Mouse (Mus musculus): Measurements from ENCODE around the gene Kat2a. TPM values are rescaled to one million over a fixed set of nuclear protein-coding genes. Genes with fewer than 3 reads are reported as not detected.

Gene Kat2a
- polyA plus RNA-seq, 1 experiment from 2014 or later, result 82.0 TPM

DNA sequence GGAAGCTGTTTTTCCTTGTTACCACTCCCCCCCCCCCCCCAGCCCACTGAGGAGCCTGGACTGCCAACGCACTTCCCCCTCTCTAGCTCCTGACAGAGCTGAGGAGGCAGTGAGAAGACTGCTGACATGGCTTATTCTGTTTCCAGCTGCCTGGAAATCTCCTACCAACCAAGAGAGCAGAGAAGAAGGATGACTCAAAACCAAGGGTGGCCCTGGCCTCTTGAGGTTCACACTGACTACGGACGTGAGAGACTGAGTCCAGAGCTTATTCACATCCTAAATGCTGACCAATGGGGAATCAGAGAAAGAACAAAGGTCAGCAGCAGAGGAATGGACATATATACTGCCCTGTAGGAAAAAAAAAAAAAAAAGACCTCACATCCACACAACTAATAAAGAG, 7.0 kb upstream of the Kat2a start:
- no peak overlapping the region for H3K27ac ChIP-seq (ENCODE audit: low read depth, low read length)
- H3K4me1 ChIP-seq (replicated peaks; ENCODE audit: control insufficient read depth, insufficient read depth, low read length), result peaks cover 2% of the 10 kb centered on the region
- H3K4me3 ChIP-seq (ENCODE audit: low read depth, low read length), result no peak overlapping the region
- no peak for ATAC-seq (replicated peaks; ENCODE audit: low FRiP score)
- no peak overlapping the region for H3K9ac ChIP-seq (ENCODE audit: low read length)
- WGBS, result 87% methylated on average over 3 of the region's 3 CpGs
- no peaks in the 10 kb centered on the region for H3K9me3 ChIP-seq (ENCODE audit: control insufficient read depth, low read length)
- no peaks in the 10 kb centered on the region for H3K27me3 ChIP-seq (ENCODE audit: control insufficient read depth, insufficient read depth, low read length)
- DNase-seq (ENCODE audit: low spot score), result no peak
- H3K4me2 ChIP-seq (ENCODE audit: low read depth, low read length, severe bottlenecking), result no peak overlapping the region
- no peaks in the 10 kb centered on the region; the same call in 1 of the 2 replicates for H3K36me3 ChIP-seq (ENCODE audit: control insufficient read depth, insufficient read depth, low read length)

DNA sequence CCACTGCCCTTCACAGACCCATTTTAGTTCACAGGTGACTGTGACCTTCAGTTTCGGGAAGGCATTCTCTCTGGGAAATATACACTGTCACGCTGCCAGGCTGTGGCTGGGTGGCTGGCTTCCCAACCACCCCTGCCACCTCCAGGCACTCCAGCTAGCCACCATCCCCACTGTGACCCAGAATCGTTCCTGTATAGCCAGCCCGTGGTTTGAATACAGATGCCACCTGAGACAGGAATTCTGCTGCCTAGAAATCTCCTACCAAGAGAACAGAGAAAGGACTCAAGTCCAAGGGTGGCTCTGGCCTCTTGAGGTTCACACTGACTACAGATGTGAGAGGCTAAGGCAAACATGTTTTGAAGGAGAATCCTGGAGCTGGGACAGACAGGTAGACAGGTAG, 6.6 kb upstream of the Kat2a start:
- Histone ChIP-seq H3K36me3 (ENCODE audit: control insufficient read depth, insufficient read depth, low read length) (no peaks in the 10 kb centered on the region; the same call in 1 of the 2 replicates), H3K9me3 (ENCODE audit: control insufficient read depth, low read length) (no peaks in the 10 kb centered on the region), H3K9ac (ENCODE audit: low read length) (no peak overlapping the region), H3K4me1 (replicated peaks; ENCODE audit: control insufficient read depth, insufficient read depth, low read length) (peaks cover 6% of the 10 kb centered on the region), H3K27me3 (ENCODE audit: control insufficient read depth, insufficient read depth, low read length) (no peaks in the 10 kb centered on the region), H3K4me2 (ENCODE audit: low read depth, low read length, severe bottlenecking) (no peak overlapping the region), H3K27ac (ENCODE audit: low read depth, low read length) (no peak overlapping the region), H3K4me3 (ENCODE audit: low read depth, low read length) (no peak overlapping the region)
- no peak for ATAC-seq (replicated peaks; ENCODE audit: low FRiP score)
- no peak for DNase-seq (ENCODE audit: low spot score)
- WGBS, result 90% methylated on average over 4 of the region's 4 CpGs

DNA sequence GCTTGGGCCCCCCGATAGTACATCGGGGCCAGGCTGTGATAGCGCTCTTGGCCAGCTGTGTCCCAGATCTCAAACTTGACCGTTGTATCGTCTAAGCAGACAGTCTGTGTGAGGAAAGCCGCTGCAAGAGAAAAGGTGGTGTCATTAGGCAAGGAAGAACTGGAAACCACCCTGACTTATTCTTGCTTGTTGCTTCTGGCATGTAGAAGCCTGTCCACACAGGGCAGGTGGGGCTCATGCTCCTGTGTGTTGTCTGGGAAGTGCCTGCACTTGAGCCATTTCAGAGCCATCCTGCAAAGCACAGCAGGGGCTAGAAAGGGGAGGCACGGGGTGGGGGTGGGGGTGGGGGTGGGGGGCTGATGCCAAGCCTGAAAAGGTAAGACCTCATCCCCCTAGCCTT, 6.2 kb upstream of the Kat2a start:
- WGBS, result 92% methylated on average over 7 of the region's 7 CpGs
- no peak overlapping the region for H3K9ac ChIP-seq (ENCODE audit: low read length)
- H3K27ac ChIP-seq (ENCODE audit: low read depth, low read length), result no peak overlapping the region
- no peak overlapping the region for H3K4me3 ChIP-seq (ENCODE audit: low read depth, low read length)
- no peak for ATAC-seq (replicated peaks; ENCODE audit: low FRiP score)
- no peak for DNase-seq (ENCODE audit: low spot score)
- peaks cover 11% of the 10 kb centered on the region for H3K4me1 ChIP-seq (replicated peaks; ENCODE audit: control insufficient read depth, insufficient read depth, low read length)
- H3K9me3 ChIP-seq (ENCODE audit: control insufficient read depth, low read length), result no peaks in the 10 kb centered on the region
- no peaks in the 10 kb centered on the region; the same call in 1 of the 2 replicates for H3K36me3 ChIP-seq (ENCODE audit: control insufficient read depth, insufficient read depth, low read length)
- no peak overlapping the region for H3K4me2 ChIP-seq (ENCODE audit: low read depth, low read length, severe bottlenecking)
- no peaks in the 10 kb centered on the region for H3K27me3 ChIP-seq (ENCODE audit: control insufficient read depth, insufficient read depth, low read length)

DNA sequence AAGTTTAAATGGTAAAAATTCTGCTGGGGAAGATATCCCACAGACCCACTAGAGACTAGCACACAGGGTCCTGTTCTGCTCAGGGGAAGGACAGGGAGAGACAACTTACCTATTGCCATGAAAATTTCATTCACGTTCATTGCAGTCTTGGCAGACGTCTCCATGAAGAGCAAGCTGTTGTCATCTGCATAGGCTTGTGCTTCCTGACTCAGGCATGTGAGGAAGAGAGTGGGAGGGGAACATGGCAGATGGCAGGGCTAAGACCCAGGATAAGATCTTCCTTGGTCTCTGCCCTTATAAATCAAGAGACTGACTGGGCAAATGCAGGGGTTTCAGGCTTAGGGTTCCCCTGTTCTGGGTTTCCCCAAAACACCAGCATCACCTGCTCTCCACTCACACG, 4.4 kb upstream of the Kat2a start:
- Histone ChIP-seq H3K4me2 (ENCODE audit: low read depth, low read length, severe bottlenecking) (no peak overlapping the region), H3K4me1 (replicated peaks; ENCODE audit: control insufficient read depth, insufficient read depth, low read length) (peaks cover 12% of the 10 kb centered on the region), H3K4me3 (ENCODE audit: low read depth, low read length) (no peak overlapping the region), H3K27ac (ENCODE audit: low read depth, low read length) (no peak overlapping the region), H3K9ac (ENCODE audit: low read length) (no peak overlapping the region), H3K9me3 (ENCODE audit: control insufficient read depth, low read length) (no peaks in the 10 kb centered on the region), H3K36me3 (ENCODE audit: control insufficient read depth, insufficient read depth, low read length) (no peaks in the 10 kb centered on the region; the same call in 1 of the 2 replicates), H3K27me3 (ENCODE audit: control insufficient read depth, insufficient read depth, low read length) (no peaks in the 10 kb centered on the region)
- 92% methylated on average over 3 of the region's 3 CpGs for WGBS
- ATAC-seq (replicated peaks; ENCODE audit: low FRiP score) (no peak), DNase-seq (ENCODE audit: low spot score) (no peak)

DNA sequence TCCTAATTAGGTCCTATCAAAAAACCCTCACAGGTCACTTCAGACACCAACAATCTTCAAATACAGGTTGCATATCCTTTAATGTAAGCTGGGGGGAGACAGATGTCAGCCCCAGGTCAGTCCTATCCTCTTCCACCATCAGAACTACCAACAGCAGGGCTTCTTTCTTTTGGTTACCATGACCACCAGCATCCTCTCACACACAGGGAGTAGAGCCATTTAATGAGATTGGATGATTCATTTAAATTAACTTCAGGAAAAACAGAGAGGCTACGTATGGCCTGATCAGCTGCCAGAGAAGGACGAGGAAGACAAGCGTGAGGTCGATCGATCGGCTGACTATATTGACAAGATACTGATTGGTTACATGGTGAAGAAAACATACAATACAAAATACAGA, 2.7 kb upstream of the Kat2a start:
- H3K27ac ChIP-seq (ENCODE audit: low read depth, low read length), result no peak overlapping the region
- H3K4me1 ChIP-seq (replicated peaks; ENCODE audit: control insufficient read depth, insufficient read depth, low read length), result peaks cover 12% of the 10 kb centered on the region
- no peak overlapping the region for H3K9ac ChIP-seq (ENCODE audit: low read length)
- DNase-seq (ENCODE audit: low spot score) (no peak), ATAC-seq (replicated peaks; ENCODE audit: low FRiP score) (no peak)
- H3K4me2 ChIP-seq (ENCODE audit: low read depth, low read length, severe bottlenecking), result no peak overlapping the region
- H3K27me3 ChIP-seq (ENCODE audit: control insufficient read depth, insufficient read depth, low read length), result no peaks in the 10 kb centered on the region
- WGBS, result 78% methylated on average over 6 of the region's 6 CpGs
- no peaks in the 10 kb centered on the region; the same call in 1 of the 2 replicates for H3K36me3 ChIP-seq (ENCODE audit: control insufficient read depth, insufficient read depth, low read length)
- no peak overlapping the region for H3K4me3 ChIP-seq (ENCODE audit: low read depth, low read length)
- H3K9me3 ChIP-seq (ENCODE audit: control insufficient read depth, low read length), result no peaks in the 10 kb centered on the region

DNA sequence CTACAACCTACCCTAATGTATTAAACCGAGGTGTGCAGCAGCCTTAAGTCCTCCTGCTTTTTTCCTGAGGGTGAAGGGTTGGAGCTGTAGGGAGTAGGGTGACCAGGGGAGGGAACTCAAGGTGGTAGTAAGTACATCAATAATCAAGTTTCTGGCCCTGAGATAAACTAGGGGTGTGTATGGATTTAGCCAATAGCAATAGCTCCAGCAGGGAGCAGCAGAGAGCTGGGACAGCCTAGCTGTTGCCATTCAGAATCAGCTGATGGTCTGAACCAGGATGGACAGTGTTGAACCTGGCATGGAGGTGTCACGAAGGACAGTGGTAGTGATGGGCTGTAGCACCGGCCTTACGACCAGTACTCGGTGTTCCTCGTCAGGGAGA, 2.3 kb upstream of the Kat2a start:
- 59% methylated on average over 6 of the region's 6 CpGs for WGBS
- Histone ChIP-seq H3K27ac (ENCODE audit: low read depth, low read length) (peak overlapping the region; percentile 7; the same call in 1 of the 2 replicates), H3K4me3 (ENCODE audit: low read depth, low read length) (no peak overlapping the region), H3K9ac (ENCODE audit: low read length) (no peak overlapping the region; the same call in 1 of the 2 replicates), H3K27me3 (ENCODE audit: control insufficient read depth, insufficient read depth, low read length) (no peaks in the 10 kb centered on the region), H3K4me1 (replicated peaks; ENCODE audit: control insufficient read depth, insufficient read depth, low read length) (peaks cover 12% of the 10 kb centered on the region), H3K36me3 (ENCODE audit: control insufficient read depth, insufficient read depth, low read length) (no peaks in the 10 kb centered on the region; the same call in 1 of the 2 replicates), H3K4me2 (ENCODE audit: low read depth, low read length, severe bottlenecking) (peak overlapping the region; percentile 42; the same call in 1 of the 2 replicates), H3K9me3 (ENCODE audit: control insufficient read depth, low read length) (no peaks in the 10 kb centered on the region)
- ATAC-seq (replicated peaks; ENCODE audit: low FRiP score), result no peak; the same call in 1 of the 2 replicates
- DNase-seq (ENCODE audit: low spot score), result peak; percentile 83

DNA sequence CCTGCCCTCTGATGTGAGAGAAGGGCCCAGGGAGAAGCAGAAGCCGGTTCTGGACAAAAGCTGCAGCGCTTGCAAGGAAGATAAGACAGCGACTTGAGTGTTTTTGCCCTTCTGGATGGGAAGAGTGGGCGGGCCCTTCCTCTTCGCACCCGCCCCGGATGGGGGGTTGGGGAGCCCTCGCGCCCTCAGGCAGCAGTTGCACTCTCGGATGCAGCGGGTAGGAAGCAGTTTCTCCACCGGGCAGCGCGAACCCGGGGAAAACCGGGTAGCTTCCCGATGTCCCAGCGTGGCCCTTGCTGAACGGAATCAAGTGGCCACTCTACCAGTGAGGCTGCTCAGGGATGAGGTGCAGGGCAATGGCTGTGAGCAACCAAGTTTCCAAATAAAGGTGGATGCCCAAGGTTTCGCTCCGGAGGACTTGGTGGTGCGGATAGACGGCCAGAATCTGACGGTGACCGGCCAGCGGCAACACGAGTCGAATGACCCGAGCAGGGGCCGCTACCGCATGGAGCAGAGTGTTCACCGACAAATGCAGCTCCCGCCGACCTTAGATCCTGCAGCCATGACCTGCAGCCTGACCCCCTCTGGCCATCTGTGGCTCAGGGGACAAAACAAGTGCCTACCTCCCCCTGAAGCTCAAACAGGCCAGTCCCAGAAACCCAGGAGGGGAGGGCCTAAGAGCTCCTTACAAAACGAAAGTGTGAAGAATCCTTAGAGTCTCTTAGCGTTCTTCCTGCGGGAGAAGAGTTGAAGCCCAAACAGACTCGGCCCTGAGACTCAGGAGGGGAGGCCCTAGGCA, 1.7 kb upstream of the Kat2a start, which contains the start of gene Hspb9:
Hspb9 (plus strand) TSS at position 116 of the 799 bp plus-strand sequence.
- Histone ChIP-seq H3K4me2 (ENCODE audit: low read depth, low read length, severe bottlenecking) (peak within 1 kb of the TSS; percentile 79), H3K4me3 (ENCODE audit: low read depth, low read length) (peak within 1 kb of the TSS; percentile 96; the same call in 1 of the 2 replicates), H3K9ac (ENCODE audit: low read length) (peak within 1 kb of the TSS; percentile 48), H3K9me3 (ENCODE audit: control insufficient read depth, low read length) (no peaks in the 10 kb centered on the region), H3K36me3 (ENCODE audit: control insufficient read depth, insufficient read depth, low read length) (peaks cover 5% of the 10 kb centered on the region; the same call in 1 of the 2 replicates), H3K27ac (ENCODE audit: low read depth, low read length) (peak within 1 kb of the TSS; percentile 7; the same call in 1 of the 2 replicates), H3K4me1 (replicated peaks; ENCODE audit: control insufficient read depth, insufficient read depth, low read length) (peaks cover 12% of the 10 kb centered on the region), H3K27me3 (ENCODE audit: control insufficient read depth, insufficient read depth, low read length) (no peaks in the 10 kb centered on the region)
- 3% methylated on average over 38 of the region's 38 CpGs for WGBS
- ATAC-seq (replicated peaks; ENCODE audit: low FRiP score) (0 out of 2 replicates have a peak, but pooled peaks have one; percentile 30), DNase-seq (ENCODE audit: low spot score) (peak; percentile 79)

DNA sequence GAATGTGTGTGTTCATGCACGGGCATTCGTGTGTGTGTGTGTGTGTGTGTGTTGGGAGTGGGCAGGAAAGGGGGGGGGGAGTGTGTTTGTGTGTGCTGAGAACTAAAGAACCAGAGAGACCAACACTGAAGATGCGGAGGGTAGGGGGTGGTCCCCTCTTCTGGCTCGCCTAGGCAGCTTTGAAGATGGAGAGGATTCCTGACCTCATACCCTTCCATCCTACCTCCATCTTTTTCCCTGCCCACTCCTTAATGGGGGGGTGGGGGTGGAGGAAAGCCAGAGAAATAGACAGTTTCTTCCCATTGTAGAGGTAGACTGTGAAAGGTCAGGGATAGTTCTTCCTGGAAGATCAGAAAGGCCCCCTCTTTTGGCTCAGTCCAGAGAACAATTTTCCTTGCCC, 909 bp upstream of the Kat2a start:
- Histone ChIP-seq H3K4me1 (replicated peaks; ENCODE audit: control insufficient read depth, insufficient read depth, low read length) (peaks cover 12% of the 10 kb centered on the region), H3K27ac (ENCODE audit: low read depth, low read length) (no peak overlapping the region), H3K36me3 (ENCODE audit: control insufficient read depth, insufficient read depth, low read length) (peaks cover 6% of the 10 kb centered on the region; the same call in 1 of the 2 replicates), H3K9ac (ENCODE audit: low read length) (peak overlapping the region; percentile 48; the same call in 1 of the 2 replicates), H3K27me3 (ENCODE audit: control insufficient read depth, insufficient read depth, low read length) (no peaks in the 10 kb centered on the region), H3K4me2 (ENCODE audit: low read depth, low read length, severe bottlenecking) (no peak overlapping the region; the same call in 1 of the 2 replicates), H3K9me3 (ENCODE audit: control insufficient read depth, low read length) (no peaks in the 10 kb centered on the region), H3K4me3 (ENCODE audit: low read depth, low read length) (no peak overlapping the region)
- ATAC-seq (replicated peaks; ENCODE audit: low FRiP score) (no peak), DNase-seq (ENCODE audit: low spot score) (no peak)
- 55% methylated on average over 4 of the region's 4 CpGs for WGBS

All from forebrain, embryonic 11.5 days (tissue).